Mouse (Mus musculus) forebrain, embryonic 15.5 days (tissue): ENCODE measurements around the gene Npy. TPM values are rescaled to one million over a fixed set of nuclear protein-coding genes. Genes with fewer than 3 reads are reported as not detected.
A peak's percentile ranks its signal among the peaks of the same experiment; 100 is the strongest.

ENCODE experiments used
- ATAC-seq: fragments of 200-750 bp; cut with Nextera tagmentation; replicated peaks from 2 replicates; pipeline ENCODE4 v1.8.0; 2017; ENCODE audit warnings: mild to moderate bottlenecking, moderate TSS enrichment, moderate library complexity
- H3K27ac ChIP-seq: fragments of 300-500 bp; sonication (generic); replicated peaks from 2 replicates; pipeline ENCODE4 v1.5.1; 2015; ENCODE audit warnings: mild to moderate bottlenecking, inconsistent platforms
- H3K27me3 ChIP-seq: fragments of 300-500 bp; sonication (generic); 2 replicates; pipeline ENCODE4 v1.6.1; 2015; ENCODE audit warnings: inconsistent platforms
- H3K36me3 ChIP-seq: fragments of 300-500 bp; sonication (generic); 2 replicates; pipeline ENCODE4 v1.6.1; 2015; ENCODE audit warnings: mild to moderate bottlenecking, inconsistent platforms
- H3K4me1 ChIP-seq: fragments of 300-500 bp; sonication (generic); 2 replicates; pipeline ENCODE4 v1.6.1; 2015; ENCODE audit warnings: inconsistent platforms
- H3K4me2 ChIP-seq: fragments of 300-500 bp; sonication (generic); replicated peaks from 2 replicates; pipeline ENCODE4 v1.6.1; 2015; ENCODE audit warnings: mild to moderate bottlenecking, inconsistent platforms
- H3K4me3 ChIP-seq: fragments of 300-500 bp; sonication (generic); 2 replicates; pipeline ENCODE4 v1.5.1; 2015; ENCODE audit warnings: mild to moderate bottlenecking, inconsistent platforms
- H3K9ac ChIP-seq: fragments of 300-500 bp; sonication (generic); replicated peaks from 2 replicates; pipeline ENCODE4 v1.6.1; 2015; ENCODE audit warnings: mild to moderate bottlenecking, inconsistent platforms
- H3K9me3 ChIP-seq: fragments of 300-500 bp; sonication (generic); 2 replicates; pipeline ENCODE4 v1.6.1; 2016; ENCODE audit warnings: inconsistent platforms
- WGBS: fragments of 180-500 bp; shearing (Covaris S2); methylation state at CpG from one replicate; pipeline ENCODE4 v1.1.7; 2015; ENCODE audit warnings: mixed read lengths; 5-methylcytosine and 5-hydroxymethylcytosine counted together
- polyA plus RNA-seq: library from polyadenylated mRNA; unstranded; fragments of >200 nt; fragmentation: Nextera tagmentation; extraction: Ambion mirVana; gene quantifications from 2 replicates; pipeline ENCODE4 v1.2.1, GENCODE M21; 2015

Gene Npy
- 117 and 127 TPM in 2 replicates for polyA plus RNA-seq

DNA sequence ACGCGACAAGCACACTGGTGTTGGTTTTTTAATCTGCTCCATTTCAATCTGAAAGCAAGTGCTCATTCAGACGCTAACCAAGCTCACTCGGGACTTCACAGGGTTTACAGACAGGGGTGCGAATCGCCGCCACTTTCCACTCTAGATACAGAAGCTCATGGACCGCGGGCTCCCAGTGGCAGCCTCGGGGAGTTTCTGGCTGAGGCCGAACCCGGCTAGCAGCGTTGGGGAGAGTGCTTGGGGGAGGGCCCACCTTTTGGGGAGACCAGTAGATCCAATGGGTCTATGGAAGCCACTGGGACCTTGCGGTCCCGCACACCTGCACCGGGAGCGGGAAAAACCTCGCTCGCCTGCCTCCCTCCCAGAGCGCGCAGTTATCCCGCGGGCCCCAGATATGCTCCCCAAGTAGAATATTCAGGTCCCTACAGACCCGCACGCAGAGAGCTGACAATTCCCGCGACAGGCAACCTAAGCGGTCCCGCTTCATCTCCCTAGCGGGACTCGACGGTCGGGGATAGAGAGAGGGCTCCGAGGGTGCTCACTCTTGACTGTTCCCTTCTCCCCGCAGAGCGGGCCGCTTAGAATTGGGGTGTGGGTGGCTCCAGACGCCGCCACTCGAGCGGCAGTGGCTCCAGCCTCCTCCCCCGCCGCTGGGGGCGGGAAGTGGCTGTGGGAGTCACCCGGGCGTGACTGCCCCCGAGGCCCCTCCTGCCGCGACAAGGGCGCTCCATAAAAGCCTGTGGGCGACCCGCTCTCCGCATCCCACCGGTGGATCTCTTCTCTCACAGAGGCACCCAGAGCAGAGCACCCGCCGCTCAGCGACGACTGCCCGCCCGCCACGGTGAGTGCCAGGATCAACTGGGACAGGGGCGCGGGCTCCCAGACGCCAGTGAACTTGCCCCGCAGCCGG is at the start of gene Npy:
Npy (plus strand) TSS at position 750 of the 910 bp plus-strand sequence.
- Histone ChIP-seq H3K9me3 (no peaks in the 10 kb centered on the region), H3K9ac (peak within 1 kb of the TSS; percentile 50), H3K36me3 (no peaks in the 10 kb centered on the region), H3K27ac (no peak within 1 kb of the TSS), H3K4me1 (peaks cover 14% of the 10 kb centered on the region), H3K4me2 (peak within 1 kb of the TSS; percentile 87), H3K27me3 (peaks cover 40% of the 10 kb centered on the region), H3K4me3 (peak within 1 kb of the TSS; percentile 46)
- ATAC-seq, result peak; percentile 77
- under 1% methylated on average over 66 of the region's 66 CpGs for WGBS

- Histone ChIP-seq H3K9me3 (no peaks in the 10 kb centered on the region), H3K4me1 (peaks cover 16% of the 10 kb centered on the region; the same call in 1 of the 2 replicates), H3K9ac (no peak overlapping the region), H3K27me3 (no peaks in the 10 kb centered on the region), H3K4me3 (no peak overlapping the region), H3K27ac (no peak overlapping the region), H3K36me3 (no peaks in the 10 kb centered on the region), H3K4me2 (no peak overlapping the region)
- peak; percentile 43; the same call in 1 of the 2 replicates for ATAC-seq
- WGBS, result 53% methylated on average over 8 of the region's 8 CpGs
Observed at GRCm38 (mm10) chr6:49775006-49775405, 47.5 kb upstream of the Npy start.

GRCm38 (mm10) chr6:49778109-49778508 is 44.4 kb upstream of the Npy start:
- Histone ChIP-seq H3K36me3 (no peaks in the 10 kb centered on the region), H3K4me3 (no peak overlapping the region), H3K9ac (no peak overlapping the region), H3K27ac (no peak overlapping the region), H3K4me1 (peaks cover 16% of the 10 kb centered on the region; the same call in 1 of the 2 replicates), H3K4me2 (no peak overlapping the region), H3K9me3 (no peaks in the 10 kb centered on the region), H3K27me3 (no peaks in the 10 kb centered on the region)
- no peak for ATAC-seq
- WGBS, result 67% methylated on average over 13 of the region's 13 CpGs

DNA sequence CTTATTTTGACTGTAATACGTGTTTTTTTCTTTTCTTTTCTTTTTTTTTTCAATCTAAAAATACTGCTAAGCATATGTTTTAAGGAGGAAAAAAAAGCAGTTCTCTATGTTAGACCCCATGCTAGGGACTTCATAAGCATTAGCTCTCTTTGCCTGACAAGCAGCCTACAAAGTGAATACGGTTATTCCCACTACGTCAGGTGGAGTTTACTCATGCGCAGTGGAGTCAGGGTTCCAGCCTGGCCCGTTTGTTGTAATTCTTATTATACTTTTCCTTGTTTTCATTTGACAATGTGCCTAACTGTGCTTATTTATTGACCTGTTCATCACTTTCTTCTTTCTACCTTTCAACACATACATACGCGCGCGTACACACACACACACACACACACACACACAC is 43.8 kb upstream of the Npy start:
- H3K36me3 ChIP-seq, result no peaks in the 10 kb centered on the region
- H3K9me3 ChIP-seq, result no peaks in the 10 kb centered on the region
- no peak overlapping the region for H3K4me2 ChIP-seq
- ATAC-seq, result no peak
- no peaks in the 10 kb centered on the region for H3K27me3 ChIP-seq
- no peak overlapping the region for H3K27ac ChIP-seq
- no peak overlapping the region for H3K4me3 ChIP-seq
- WGBS, result 80% methylated on average over 9 of the region's 9 CpGs
- H3K9ac ChIP-seq, result no peak overlapping the region
- H3K4me1 ChIP-seq, result peaks cover 15% of the 10 kb centered on the region; the same call in 1 of the 2 replicates

- Histone ChIP-seq H3K9ac (no peak overlapping the region), H3K27ac (no peak overlapping the region), H3K4me1 (peaks cover 13% of the 10 kb centered on the region; the same call in 1 of the 2 replicates), H3K4me2 (no peak overlapping the region), H3K27me3 (no peaks in the 10 kb centered on the region), H3K9me3 (no peaks in the 10 kb centered on the region), H3K36me3 (no peaks in the 10 kb centered on the region), H3K4me3 (no peak overlapping the region)
- WGBS, result 6% methylated on average over 7 of the region's 7 CpGs
- ATAC-seq, result no peak
Observed at GRCm38 (mm10) chr6:49779606-49780005, 42.9 kb upstream of the Npy start.

DNA sequence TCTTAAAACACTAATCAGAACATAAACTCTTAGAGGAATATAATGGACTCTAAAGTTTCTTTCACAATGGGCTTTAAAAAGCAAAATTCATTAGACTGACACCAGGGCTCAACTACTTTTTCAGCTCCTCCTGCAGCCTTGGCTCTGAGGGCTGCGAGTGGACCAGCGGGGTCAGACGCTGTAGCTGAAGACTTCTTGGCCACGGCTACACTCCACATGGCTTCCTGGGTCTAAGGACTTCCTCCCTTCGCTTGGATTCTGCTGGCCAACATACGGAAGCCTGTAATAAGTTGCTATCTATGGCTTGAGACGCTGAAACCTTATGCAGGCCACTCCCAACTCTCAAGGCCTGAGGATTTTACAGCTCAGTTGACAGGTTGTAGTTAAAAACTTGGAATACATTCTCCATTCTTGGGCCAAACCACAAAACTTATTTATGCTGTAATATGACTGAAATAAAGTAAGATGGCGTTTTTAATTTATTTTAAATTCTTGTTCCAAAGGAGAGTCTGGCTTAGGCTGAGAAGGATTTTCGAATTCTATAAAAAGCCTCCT is 41.6 kb upstream of the Npy start:
- Histone ChIP-seq H3K4me3 (no peak overlapping the region), H3K27ac (no peak overlapping the region), H3K36me3 (no peaks in the 10 kb centered on the region), H3K4me2 (no peak overlapping the region), H3K4me1 (peaks cover 13% of the 10 kb centered on the region; the same call in 1 of the 2 replicates), H3K9ac (no peak overlapping the region), H3K9me3 (no peaks in the 10 kb centered on the region), H3K27me3 (no peaks in the 10 kb centered on the region)
- ATAC-seq, result no peak
- WGBS, result 87% methylated on average over 9 of the region's 9 CpGs

- Histone ChIP-seq H3K27ac (no peak overlapping the region), H3K4me2 (no peak overlapping the region), H3K9me3 (no peaks in the 10 kb centered on the region), H3K36me3 (no peaks in the 10 kb centered on the region), H3K4me3 (no peak overlapping the region), H3K4me1 (peaks cover 13% of the 10 kb centered on the region; the same call in 1 of the 2 replicates), H3K27me3 (no peaks in the 10 kb centered on the region), H3K9ac (no peak overlapping the region)
- ATAC-seq, result no peak
- 94% methylated on average over 5 of the region's 5 CpGs for WGBS
Observed at GRCm38 (mm10) chr6:49781852-49782251, 40.7 kb upstream of the Npy start.

- Histone ChIP-seq H3K4me3 (no peak overlapping the region), H3K27ac (no peak overlapping the region), H3K9ac (no peak overlapping the region), H3K4me2 (no peak overlapping the region), H3K9me3 (no peaks in the 10 kb centered on the region), H3K27me3 (no peaks in the 10 kb centered on the region), H3K4me1 (peaks cover 13% of the 10 kb centered on the region; the same call in 1 of the 2 replicates), H3K36me3 (no peaks in the 10 kb centered on the region)
- WGBS, result 95% methylated on average over 7 of the region's 7 CpGs
- no peak for ATAC-seq
Observed at GRCm38 (mm10) chr6:49782679-49783078, 39.8 kb upstream of the Npy start.

GRCm38 (mm10) chr6:49792524-49792923 is 30.0 kb upstream of the Npy start:
- WGBS, result 87% methylated on average over 12 of the region's 12 CpGs
- no peaks in the 10 kb centered on the region for H3K9me3 ChIP-seq
- no peak overlapping the region for H3K9ac ChIP-seq
- no peak overlapping the region for H3K4me2 ChIP-seq
- no peak overlapping the region for H3K27ac ChIP-seq
- no peak for ATAC-seq
- no peaks in the 10 kb centered on the region for H3K27me3 ChIP-seq
- H3K36me3 ChIP-seq, result no peaks in the 10 kb centered on the region
- H3K4me3 ChIP-seq, result no peak overlapping the region
- H3K4me1 ChIP-seq, result no peaks in the 10 kb centered on the region

DNA sequence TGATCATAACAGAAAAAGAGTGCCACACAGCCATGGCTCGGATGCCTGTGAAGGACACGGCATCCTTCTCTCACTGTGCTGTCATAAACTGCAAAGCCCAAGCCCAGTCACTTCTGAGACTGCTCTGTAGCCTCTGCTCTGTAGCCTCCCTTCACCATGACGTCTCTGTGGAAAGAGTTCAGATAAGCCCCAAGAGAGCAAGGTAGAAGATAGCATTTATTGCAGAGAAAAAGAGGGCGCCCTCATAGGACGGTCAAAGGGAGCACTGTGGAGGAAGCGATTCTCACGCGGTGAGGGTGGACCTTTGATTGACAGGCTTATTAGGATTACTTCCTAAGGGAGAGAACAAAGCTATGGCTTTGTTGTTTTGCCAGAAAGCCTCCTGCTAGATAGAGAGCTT is 18.4 kb upstream of the Npy start:
- peaks cover 3% of the 10 kb centered on the region; the same call in 1 of the 2 replicates for H3K4me1 ChIP-seq
- H3K4me2 ChIP-seq, result no peak overlapping the region
- H3K27me3 ChIP-seq, result peaks cover 6% of the 10 kb centered on the region; the same call in 1 of the 2 replicates
- no peaks in the 10 kb centered on the region for H3K36me3 ChIP-seq
- no peak overlapping the region for H3K9ac ChIP-seq
- H3K9me3 ChIP-seq, result no peaks in the 10 kb centered on the region
- H3K4me3 ChIP-seq, result no peak overlapping the region
- ATAC-seq, result no peak
- 27% methylated on average over 8 of the region's 8 CpGs for WGBS
- no peak overlapping the region for H3K27ac ChIP-seq

- ATAC-seq, result no peak
- Histone ChIP-seq H3K9me3 (no peaks in the 10 kb centered on the region), H3K9ac (no peak overlapping the region)
Observed at GRCm38 (mm10) chr6:49808076-49808475, 14.4 kb upstream of the Npy start.

DNA sequence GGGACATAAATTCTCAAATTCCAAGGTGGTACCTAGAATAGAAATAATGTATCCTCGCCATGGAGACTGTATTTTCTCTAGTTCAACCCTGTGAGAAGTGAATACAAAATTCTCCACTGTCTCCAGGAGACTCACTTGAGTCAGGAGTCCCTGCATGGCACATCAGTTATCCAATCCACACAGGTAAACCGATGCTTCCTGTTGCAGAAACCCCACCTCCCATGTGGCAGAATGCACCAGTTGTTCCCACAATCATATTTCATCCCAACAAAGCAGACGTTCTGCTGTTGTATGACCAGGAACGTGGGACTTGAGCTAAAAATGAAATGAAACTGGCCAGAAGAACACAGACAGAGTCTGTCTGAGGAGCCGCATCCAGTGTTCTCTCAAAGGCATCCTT is 5.3 kb upstream of the Npy start:
- peaks cover 6% of the 10 kb centered on the region for H3K4me1 ChIP-seq
- peaks cover 16% of the 10 kb centered on the region for H3K27me3 ChIP-seq
- H3K4me3 ChIP-seq, result no peak overlapping the region
- no peaks in the 10 kb centered on the region for H3K36me3 ChIP-seq
- no peak overlapping the region for H3K9ac ChIP-seq
- H3K27ac ChIP-seq, result no peak overlapping the region
- 76% methylated on average over 5 of the region's 5 CpGs for WGBS
- no peak overlapping the region for H3K4me2 ChIP-seq
- ATAC-seq, result no peak
- H3K9me3 ChIP-seq, result no peaks in the 10 kb centered on the region

More at GRCm38 (mm10) chr6:49808076-49808475, 14.4 kb upstream of the Npy start:
- 18% methylated on average over 13 of the region's 13 CpGs for WGBS
- H3K4me2 ChIP-seq, result peak overlapping the region; percentile 37
- H3K4me1 ChIP-seq, result peaks cover 3% of the 10 kb centered on the region; the same call in 1 of the 2 replicates
- no peaks in the 10 kb centered on the region for H3K36me3 ChIP-seq
- no peak overlapping the region for H3K27ac ChIP-seq
- H3K4me3 ChIP-seq, result peak overlapping the region; percentile 23
- peaks cover 9% of the 10 kb centered on the region; the same call in 1 of the 2 replicates for H3K27me3 ChIP-seq
